Mouse (Mus musculus): ENCODE results near the gene Hacd2.

DNA sequence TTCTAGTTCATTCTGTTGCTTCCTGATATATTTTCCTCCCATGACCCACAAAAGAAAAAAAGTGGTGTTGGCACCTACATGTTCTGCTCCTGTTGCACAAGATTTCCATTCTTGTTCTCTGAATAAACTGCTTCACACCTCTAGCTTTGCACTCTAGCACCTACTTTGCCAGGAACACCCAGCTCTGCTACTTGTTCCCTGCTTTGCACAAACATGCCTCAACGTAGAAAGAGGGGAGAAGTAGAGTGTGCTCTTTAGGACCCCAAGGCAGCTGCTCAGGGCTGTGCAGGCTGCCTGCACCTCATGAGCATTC, 32.9 kb downstream of the Hacd2 start:
- TF ChIP-seq CTCF (IDR thresholded peaks at IDR 0.05; ENCODE audit: control insufficient read depth, insufficient read depth, low read length) (no peak), POLR2A (IDR thresholded peaks at IDR 0.05; ENCODE audit: borderline replicate concordance, control insufficient read depth, low read depth, low read length) (no peak)
